Comparison of ENCODE assay signal across 8 mouse cellular contexts in genomic region chr8:119992249-119992648, GRCm38 (mm10). TPM values are rescaled to one million over a fixed set of nuclear protein-coding genes. Genes with fewer than 3 reads are reported as not detected.
DNase-seq lines count a peak whose midpoint lies in the region; ATAC-seq and TF ChIP-seq lines count a peak whose summit lies in the region.

Gene Crispld2, plus strand, starts transcription at chr8:119992438.

- peak; percentile 90 to 93 for ATAC-seq in hematopoietic stem cell, adult 5-6 weeks (replicated peaks in 1 of 2; ENCODE audit: insufficient read depth in 1 of 2, low FRiP score in 2 of 2, low TSS enrichment in 1 of 2, low read depth in 1 of 2, poor library complexity in 2 of 2, severe bottlenecking in 2 of 2)

- peaks cover 63% of the 10 kb centered on the region for H3K27me3 ChIP-seq in E14TG2a.4 (ENCODE audit: insufficient read depth, low read length)

- no peak for TF ChIP-seq CTCF in E14TG2a.4 (conservative IDR thresholded peaks at IDR 0.05; ENCODE audit: low read length)
- no peak for TF ChIP-seq CTCF in lung, adult 2 months (IDR thresholded peaks at IDR 0.05; ENCODE audit: insufficient read depth, low read length)

- H3K4me3 ChIP-seq in E14TG2a.4 (replicated peaks; ENCODE audit: low read length), result peak within 1 kb of the TSS; percentile 68
- H3K4me3 ChIP-seq in lung, adult 2 months (replicated peaks; ENCODE audit: extremely low read depth, low read depth, low read length), result peak within 1 kb of the TSS; percentile 48

- TF ChIP-seq POLR2A in lung, adult 2 months (IDR thresholded peaks at IDR 0.05; ENCODE audit: borderline replicate concordance, extremely low read depth, low read depth, low read length), result peak; percentile 68; the same call in 1 of the 2 replicates

- H3K36me3 ChIP-seq in E14TG2a.4 (ENCODE audit: insufficient read depth, low read length), result no peaks in the 10 kb centered on the region

- H3K9me3 ChIP-seq in E14TG2a.4 (ENCODE audit: low read length), result 0 out of 2 replicates have a peak, but pooled peaks cover 4% of the 10 kb centered on the region

- 1% methylated on average over 25 of the region's 25 CpGs for WGBS in lung, adult 2 months

- DNase-seq in cerebellum, postnatal 10 days, result peak; percentile 86 to 93
- peak; percentile 23 to 46 for DNase-seq in frontal cortex, postnatal 14 days (ENCODE audit: low spot score in 2 of 2)
- DNase-seq in layer of hippocampus, adult 9-11 months, result peak; percentile 19
- peak; percentile 40 for DNase-seq in lung, adult 2 months
- peak; percentile 86 for DNase-seq in ovary, adult 18-20 months (ENCODE audit: low spot score)
- peak; percentile 93 for DNase-seq in thymus, postnatal 14 days

- peaks cover 27% of the 10 kb centered on the region for H3K4me1 ChIP-seq in E14TG2a.4 (replicated peaks; ENCODE audit: low read depth, low read length)
- H3K4me1 ChIP-seq in lung, adult 2 months (ENCODE audit: control insufficient read depth, insufficient read depth, low read length), result no peaks in the 10 kb centered on the region

RNA-seq across cellular contexts. Expression of gene Crispld2, which starts in this region (rescaled TPM):
- total RNA-seq in hematopoietic stem cell, adult 5-6 weeks (2017), result 2.1 and 6.6 TPM in 2 replicates
- polyA plus RNA-seq in lung, adult 2 months (2012; rRNA removed), result 66.9 and 71.0 TPM in 2 replicates

Comparison
In these comparisons a context has a peak if more than half of its experiments do, and no peak if none do; other contexts are left out.
1. Peak in every context shown above with its lines: DNase-seq, ATAC-seq and H3K4me3 ChIP-seq.
2. DNase-seq: peak in every context shown above with its lines; median percentile 93 in thymus, postnatal 14 days; 90 in cerebellum, postnatal 10 days; 86 in ovary, adult 18-20 months; 40 in lung, adult 2 months; 34 in frontal cortex, postnatal 14 days; 19 in layer of hippocampus, adult 9-11 months.